Mouse (Mus musculus): Measurements from ENCODE around the gene Spg20. TPM values are rescaled to one million over a fixed set of nuclear protein-coding genes. Genes with fewer than 3 reads are reported as not detected.
A peak's percentile ranks its signal among the peaks of the same experiment; 100 is the strongest.

Gene Spg20
- polyA plus RNA-seq, 1 experiment from 2014 or later, result 47.3 TPM

DNA sequence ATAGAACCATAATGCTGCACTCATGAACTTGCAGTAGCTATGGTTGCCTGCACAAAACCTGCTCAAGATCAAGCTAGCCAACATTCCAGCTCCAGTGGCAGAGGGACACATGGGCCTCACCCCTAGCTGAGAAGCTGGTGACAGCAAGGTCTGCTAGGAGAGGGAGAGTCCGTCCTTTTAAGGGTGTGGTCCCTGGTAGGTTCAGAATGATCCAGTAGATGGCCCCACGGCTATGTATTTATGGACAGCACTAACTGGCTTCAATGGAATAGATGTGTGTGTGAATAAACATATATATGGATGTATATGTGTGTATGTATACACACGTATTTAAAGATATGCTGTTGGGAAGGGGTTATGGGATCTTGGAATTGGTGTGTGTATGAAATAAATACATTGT is 60.6 kb downstream of the Spg20 start:
- no peak for ATAC-seq (replicated peaks; ENCODE audit: insufficient number of reproducible peaks, low FRiP score, low TSS enrichment)
- H3K4me2 ChIP-seq, result no peak overlapping the region
- H3K36me3 ChIP-seq (ENCODE audit: control insufficient read depth, insufficient read depth, low read length), result no peaks in the 10 kb centered on the region
- no peaks in the 10 kb centered on the region for H3K27me3 ChIP-seq (ENCODE audit: control insufficient read depth, insufficient read depth, low read length)
- H3K9me3 ChIP-seq (replicated peaks; ENCODE audit: control insufficient read depth, low read length), result no peaks in the 10 kb centered on the region
- no peak overlapping the region for H3K27ac ChIP-seq (ENCODE audit: low read depth, low read length)
- 55% methylated on average over 3 of the region's 3 CpGs for WGBS (ENCODE audit: insufficient replicate concordance)
- H3K4me1 ChIP-seq (ENCODE audit: control insufficient read depth, insufficient read depth, low read length), result no peaks in the 10 kb centered on the region
- H3K9ac ChIP-seq (ENCODE audit: low read depth, low read length), result no peak overlapping the region
- no peak overlapping the region for H3K4me3 ChIP-seq (ENCODE audit: low read depth, low read length)

DNA sequence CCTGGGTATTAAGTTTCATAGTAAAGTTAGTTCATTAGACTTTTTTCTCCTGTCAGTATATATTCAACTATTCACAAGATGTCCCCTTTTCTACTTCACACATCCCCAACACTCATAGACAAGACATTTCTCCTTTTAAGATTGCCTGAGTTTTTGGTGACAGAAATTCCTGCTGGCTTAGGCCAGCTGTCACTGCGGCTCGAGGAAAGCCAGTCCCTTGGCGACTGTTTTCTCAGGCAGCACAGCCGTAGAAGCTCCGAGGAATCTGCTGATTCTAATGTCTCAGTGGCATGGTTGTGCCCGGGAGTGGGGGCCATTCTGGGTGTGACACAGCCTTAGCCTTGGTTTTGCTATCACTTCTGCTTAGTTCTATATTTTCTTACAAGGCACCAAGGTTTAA is 65.4 kb downstream of the Spg20 start:
- ATAC-seq (replicated peaks; ENCODE audit: insufficient number of reproducible peaks, low FRiP score, low TSS enrichment), result no peak
- H3K27me3 ChIP-seq (ENCODE audit: control insufficient read depth, insufficient read depth, low read length), result no peaks in the 10 kb centered on the region
- H3K36me3 ChIP-seq (ENCODE audit: control insufficient read depth, insufficient read depth, low read length), result no peaks in the 10 kb centered on the region
- no peaks in the 10 kb centered on the region for H3K9me3 ChIP-seq (replicated peaks; ENCODE audit: control insufficient read depth, low read length)
- H3K27ac ChIP-seq (ENCODE audit: low read depth, low read length), result no peak overlapping the region
- no peak overlapping the region for H3K4me3 ChIP-seq (ENCODE audit: low read depth, low read length)
- WGBS (ENCODE audit: insufficient replicate concordance), result 17% methylated on average over 6 of the region's 6 CpGs
- no peak overlapping the region for H3K9ac ChIP-seq (ENCODE audit: low read depth, low read length)
- H3K4me1 ChIP-seq (ENCODE audit: control insufficient read depth, insufficient read depth, low read length), result no peaks in the 10 kb centered on the region
- no peak overlapping the region for H3K4me2 ChIP-seq

DNA sequence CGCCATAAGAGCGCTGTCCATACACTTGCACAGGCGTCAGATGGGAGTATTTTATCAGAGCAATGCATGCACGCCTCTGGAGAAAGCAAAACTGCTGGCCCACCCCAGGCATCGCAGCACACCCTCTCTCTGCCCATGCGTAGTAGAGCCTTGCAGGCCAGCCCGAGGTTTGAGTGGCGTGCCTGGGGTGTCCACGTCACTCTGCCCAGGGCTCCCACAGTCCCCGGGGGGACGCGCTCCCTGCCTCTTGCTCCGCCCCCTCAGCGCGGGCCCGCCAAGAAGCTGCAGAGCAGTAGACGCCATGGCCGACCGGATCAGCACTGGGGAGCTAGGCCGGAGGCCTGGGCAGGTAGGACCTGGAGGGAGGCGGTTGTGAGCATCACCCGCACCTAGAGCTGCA is 69.9 kb downstream of the Spg20 start, which contains the start of gene Sohlh2:
TSS of gene Sohlh2 (plus strand) at position 263 of the 400 bp plus-strand sequence.
- peak; percentile 46; the same call in 1 of the 2 replicates for ATAC-seq (replicated peaks; ENCODE audit: insufficient number of reproducible peaks, low FRiP score, low TSS enrichment)
- Histone ChIP-seq H3K4me1 (ENCODE audit: control insufficient read depth, insufficient read depth, low read length) (no peaks in the 10 kb centered on the region), H3K9ac (ENCODE audit: low read depth, low read length) (no peak within 1 kb of the TSS), H3K36me3 (ENCODE audit: control insufficient read depth, insufficient read depth, low read length) (no peaks in the 10 kb centered on the region), H3K4me3 (ENCODE audit: low read depth, low read length) (no peak within 1 kb of the TSS), H3K9me3 (replicated peaks; ENCODE audit: control insufficient read depth, low read length) (no peaks in the 10 kb centered on the region), H3K27me3 (ENCODE audit: control insufficient read depth, insufficient read depth, low read length) (no peaks in the 10 kb centered on the region), H3K27ac (ENCODE audit: low read depth, low read length) (no peak within 1 kb of the TSS), H3K4me2 (no peak within 1 kb of the TSS)
- WGBS (ENCODE audit: insufficient replicate concordance), result 91% methylated on average over 22 of the region's 22 CpGs

Small RNA genes lying within 50 kb of the gene (microRNA-seq; reads per million reads assigned to microRNA genes)
- not detected for gene Gm22029 (ENCODE audit: borderline number of aligned reads)

Other genes starting within 250 kb of the Spg20 start
- 0.18 and 0.37 TPM in 2 replicates for gene Sertm1, start 196.2 kb upstream of the Spg20 start, polyA plus RNA-seq (2014; fragmentation: Nextera tagmentation; extraction: Ambion mirVana)
- gene Ccna1, start 56.6 kb upstream of the Spg20 start, polyA plus RNA-seq (2014; fragmentation: Nextera tagmentation; extraction: Ambion mirVana), result 0.94 and 1.2 TPM in 2 replicates
- gene Ccdc169, start 25.2 kb downstream of the Spg20 start, polyA plus RNA-seq (2014; fragmentation: Nextera tagmentation; extraction: Ambion mirVana), result not detected in 2 replicates
- not detected in 2 replicates for gene Sohlh2, start 69.9 kb downstream of the Spg20 start, polyA plus RNA-seq (2014; fragmentation: Nextera tagmentation; extraction: Ambion mirVana)
- 4.7 and 5.5 TPM in 2 replicates for gene Dclk1, start 130.3 kb downstream of the Spg20 start, polyA plus RNA-seq (2014; fragmentation: Nextera tagmentation; extraction: Ambion mirVana)